Mouse (Mus musculus): Measurements from ENCODE around the gene Gramd1a. TPM values are rescaled to one million over a fixed set of nuclear protein-coding genes. Genes with fewer than 3 reads are reported as not detected.

Gene Gramd1a
- polyA plus RNA-seq, 1 experiment from 2014 or later = 212 TPM

DNA sequence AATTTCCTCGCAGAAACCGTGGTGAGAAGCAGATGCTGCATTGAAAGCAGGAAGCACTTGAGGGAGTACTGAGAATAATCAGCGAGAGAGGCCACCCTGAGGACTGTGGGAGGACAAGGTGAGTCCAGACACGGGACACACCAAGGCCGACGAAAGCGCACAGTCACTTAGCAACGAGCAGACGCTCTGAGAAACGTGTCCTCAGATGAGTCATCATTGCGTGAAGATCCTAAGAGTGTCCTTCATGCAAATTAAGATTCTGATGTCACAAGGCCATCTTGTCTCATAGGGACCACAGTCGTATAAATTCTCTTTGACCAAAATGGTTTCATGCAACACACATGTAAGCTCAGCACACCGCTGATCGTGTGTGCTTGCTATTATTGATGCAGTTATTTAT, 54.9 kb downstream of the Gramd1a start:
- Histone ChIP-seq H3K27me3 (replicated peaks) (no peaks in the 10 kb centered on the region), H3K9me3 (replicated peaks) (no peaks in the 10 kb centered on the region), H3K36me3 (no peaks in the 10 kb centered on the region), H3K4me3 (replicated peaks) (no peak overlapping the region), H3K9ac (replicated peaks) (no peak overlapping the region), H3K4me2 (no peak overlapping the region), H3K4me1 (peaks cover 3% of the 10 kb centered on the region; the same call in 1 of the 2 replicates), H3K27ac (replicated peaks) (no peak overlapping the region)
- 81% methylated on average over 14 of the region's 14 CpGs for WGBS
- no peak for ATAC-seq (ENCODE audit: low FRiP score)

DNA sequence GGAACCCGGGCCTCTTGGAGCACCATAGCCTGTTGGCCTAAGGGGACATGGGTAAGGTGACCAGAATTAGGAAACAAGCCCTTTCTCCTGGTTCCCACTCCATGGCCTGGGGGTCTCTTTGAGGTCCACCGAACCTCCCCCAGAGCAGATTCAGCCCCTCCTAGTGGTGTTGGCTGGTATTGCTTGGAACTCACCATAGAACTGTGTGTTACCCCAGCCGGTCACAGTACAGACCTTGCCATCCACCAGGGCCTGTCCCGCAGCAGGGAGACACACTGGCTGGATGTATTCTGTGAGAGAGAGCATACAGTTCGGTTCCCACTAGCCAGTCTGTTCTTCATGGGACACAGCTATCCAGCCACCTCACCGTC, 56.1 kb downstream of the Gramd1a start:
- no peak overlapping the region for H3K27ac ChIP-seq (replicated peaks)
- no peak overlapping the region for H3K4me3 ChIP-seq (replicated peaks)
- H3K27me3 ChIP-seq (replicated peaks) = no peaks in the 10 kb centered on the region
- H3K9ac ChIP-seq (replicated peaks) = no peak overlapping the region
- H3K9me3 ChIP-seq (replicated peaks) = no peaks in the 10 kb centered on the region
- peaks cover 3% of the 10 kb centered on the region; the same call in 1 of the 2 replicates for H3K4me1 ChIP-seq
- 78% methylated on average over 6 of the region's 6 CpGs for WGBS
- H3K36me3 ChIP-seq = no peaks in the 10 kb centered on the region
- H3K4me2 ChIP-seq = no peak overlapping the region
- ATAC-seq (ENCODE audit: low FRiP score) = no peak

DNA sequence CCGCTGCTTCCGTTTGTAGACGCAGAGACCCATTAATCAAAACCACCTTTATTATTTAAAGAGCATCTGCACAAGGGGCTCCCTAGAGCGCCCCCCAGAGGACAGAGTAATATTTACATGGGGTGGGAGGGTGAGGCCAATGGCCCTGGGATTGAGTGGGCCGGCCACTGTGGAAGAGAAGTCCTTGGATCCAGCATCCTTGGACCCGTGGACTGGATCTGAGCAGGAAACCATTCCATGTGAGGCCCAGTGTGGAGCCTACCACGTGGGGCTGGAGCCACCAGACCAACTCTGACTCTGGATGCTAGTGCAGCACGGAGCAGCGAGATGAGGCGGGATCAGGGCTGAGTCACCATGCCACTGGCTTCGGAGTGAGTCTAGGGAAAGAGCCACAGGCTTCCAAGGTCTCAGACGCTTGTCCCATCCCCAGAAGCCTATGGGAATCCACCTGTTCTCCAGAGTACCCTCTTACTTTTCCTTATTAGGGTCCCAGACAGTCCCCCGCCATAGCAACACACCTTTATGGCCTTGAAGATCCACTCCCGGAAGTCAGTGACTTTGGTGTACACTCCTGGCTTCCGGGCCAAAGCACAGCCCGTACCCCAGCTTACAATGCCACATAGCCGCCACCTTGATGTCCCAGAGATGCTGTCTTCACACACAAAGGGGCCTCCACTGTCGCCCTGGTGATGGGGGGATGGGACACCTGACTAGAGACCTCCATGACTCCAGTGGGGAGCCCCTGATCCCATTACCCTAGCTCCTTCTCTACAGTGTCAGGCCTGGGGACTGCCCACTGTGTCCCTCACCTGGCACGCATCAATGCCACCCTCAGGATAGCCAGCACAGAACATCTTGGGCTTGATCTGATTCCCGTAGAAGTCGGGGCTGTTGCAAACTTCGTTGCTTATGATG, 56.7 kb downstream of the Gramd1a start:
- Histone ChIP-seq H3K4me2 (no peak overlapping the region), H3K4me3 (replicated peaks) (no peak overlapping the region), H3K36me3 (no peaks in the 10 kb centered on the region), H3K27ac (replicated peaks) (no peak overlapping the region), H3K4me1 (peaks cover 3% of the 10 kb centered on the region; the same call in 1 of the 2 replicates), H3K27me3 (replicated peaks) (no peaks in the 10 kb centered on the region), H3K9ac (replicated peaks) (no peak overlapping the region), H3K9me3 (replicated peaks) (no peaks in the 10 kb centered on the region)
- WGBS = 80% methylated on average over 22 of the region's 22 CpGs
- no peak for ATAC-seq (ENCODE audit: low FRiP score)

- no peaks in the 10 kb centered on the region for H3K27me3 ChIP-seq (replicated peaks)
- peaks cover 3% of the 10 kb centered on the region; the same call in 1 of the 2 replicates for H3K4me1 ChIP-seq
- H3K9me3 ChIP-seq (replicated peaks) = no peaks in the 10 kb centered on the region
- H3K4me3 ChIP-seq (replicated peaks) = peak overlapping the region; percentile 20; the same call in 1 of the 2 replicates
- no peak overlapping the region for H3K9ac ChIP-seq (replicated peaks)
- ATAC-seq (ENCODE audit: low FRiP score) = peak; percentile 88
- no peak overlapping the region for H3K27ac ChIP-seq (replicated peaks)
- no peaks in the 10 kb centered on the region for H3K36me3 ChIP-seq
- WGBS = 46% methylated on average over 20 of the region's 20 CpGs
- H3K4me2 ChIP-seq = peak overlapping the region; percentile 52
Observed at GRCm38 (mm10) chr7:31097583-31098248, 58.0 kb downstream of the Gramd1a start.

DNA sequence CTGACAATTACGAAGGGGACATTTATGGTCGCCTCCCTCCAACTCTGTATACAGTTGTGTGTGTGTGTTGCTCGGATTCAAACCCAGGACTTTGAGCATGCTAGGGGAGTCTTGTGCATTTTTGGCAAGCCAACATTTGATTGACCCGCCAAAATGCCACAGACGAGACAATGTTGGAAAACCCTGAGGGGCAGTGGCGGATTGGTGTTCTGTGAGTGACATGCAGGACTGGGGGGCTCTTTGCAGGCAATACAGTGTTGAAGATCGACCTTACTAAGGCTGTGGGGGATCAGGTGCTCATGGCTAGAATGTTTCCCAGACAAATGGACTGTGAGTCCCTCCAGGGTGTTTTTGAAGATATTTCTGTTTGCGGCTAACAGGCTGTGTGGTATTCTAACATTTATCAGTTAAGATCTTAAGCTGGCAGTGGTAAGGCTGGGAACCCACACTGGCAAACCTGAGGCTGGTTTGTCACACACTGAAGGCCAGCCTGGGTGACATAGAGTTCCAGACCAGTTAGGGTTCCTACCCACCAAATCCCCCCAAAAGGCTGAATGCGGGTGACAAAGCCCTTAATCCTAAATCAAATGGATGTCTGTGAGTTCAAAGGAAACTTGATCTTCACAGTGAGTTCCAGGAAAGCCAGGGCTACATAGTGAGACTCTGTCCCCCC, 58.7 kb downstream of the Gramd1a start:
- H3K4me3 ChIP-seq (replicated peaks) = no peak overlapping the region
- WGBS = 76% methylated on average over 9 of the region's 9 CpGs

DNA sequence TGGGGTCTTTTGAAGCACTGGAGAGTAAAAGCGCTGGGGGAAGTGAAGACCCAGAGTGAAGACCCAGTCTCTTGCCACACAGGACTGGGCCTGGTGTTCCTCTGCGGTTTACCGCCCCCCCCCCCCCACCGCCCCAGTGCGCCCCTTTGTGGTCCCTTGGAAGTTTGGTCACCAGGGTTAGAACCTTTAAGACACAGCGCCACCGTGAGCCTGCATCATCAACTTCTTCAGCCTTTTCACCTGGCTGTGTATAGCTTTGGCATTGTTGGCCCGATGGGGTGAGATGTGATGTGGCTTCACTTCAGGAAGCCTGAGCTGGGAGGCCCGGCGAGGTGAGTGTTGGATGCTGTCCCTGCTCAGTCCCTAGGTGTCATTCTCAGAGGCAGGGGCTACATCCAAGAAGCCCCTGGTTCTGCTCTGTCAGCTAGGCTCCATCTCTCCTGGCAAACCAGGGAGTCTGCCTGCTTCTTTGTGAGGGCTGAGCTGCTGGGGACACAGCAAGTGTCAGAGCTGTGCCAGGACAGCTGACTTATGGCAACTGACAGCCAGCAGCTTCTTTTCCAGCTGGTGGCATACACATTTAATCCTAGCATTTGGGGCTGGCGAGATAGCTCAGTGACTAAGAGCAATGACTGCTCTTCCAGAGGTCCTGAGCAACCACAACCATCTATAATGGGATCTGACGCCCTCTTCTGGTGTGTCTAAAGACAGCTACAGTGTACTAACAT, 60.8 kb downstream of the Gramd1a start:
- Histone ChIP-seq H3K27ac (replicated peaks) (no peak overlapping the region), H3K4me2 (no peak overlapping the region), H3K4me1 (peaks cover 3% of the 10 kb centered on the region; the same call in 1 of the 2 replicates), H3K4me3 (replicated peaks) (no peak overlapping the region), H3K9ac (replicated peaks) (no peak overlapping the region), H3K27me3 (replicated peaks) (no peaks in the 10 kb centered on the region), H3K36me3 (no peaks in the 10 kb centered on the region), H3K9me3 (replicated peaks) (no peaks in the 10 kb centered on the region)
- 34% methylated on average over 12 of the region's 12 CpGs for WGBS
- no peak for ATAC-seq (ENCODE audit: low FRiP score)

More for the DNA sequence above, 58.7 kb downstream of the Gramd1a start:
- ATAC-seq (ENCODE audit: low FRiP score) = no peak
- Histone ChIP-seq H3K27ac (replicated peaks) (no peak overlapping the region), H3K36me3 (no peaks in the 10 kb centered on the region), H3K9ac (replicated peaks) (no peak overlapping the region), H3K4me1 (peaks cover 3% of the 10 kb centered on the region; the same call in 1 of the 2 replicates), H3K27me3 (replicated peaks) (no peaks in the 10 kb centered on the region), H3K4me2 (no peak overlapping the region), H3K9me3 (replicated peaks) (no peaks in the 10 kb centered on the region)

GRCm38 (mm10) chr7:31089721-31090120, 66.0 kb downstream of the Gramd1a start:
- Histone ChIP-seq H3K4me1 (peaks cover 5% of the 10 kb centered on the region; the same call in 1 of the 2 replicates), H3K27ac (replicated peaks) (no peak overlapping the region), H3K9ac (replicated peaks) (no peak overlapping the region), H3K4me2 (no peak overlapping the region), H3K9me3 (replicated peaks) (no peaks in the 10 kb centered on the region), H3K4me3 (replicated peaks) (no peak overlapping the region), H3K27me3 (replicated peaks) (no peaks in the 10 kb centered on the region), H3K36me3 (no peaks in the 10 kb centered on the region)
- WGBS = 84% methylated on average over 2 of the region's 2 CpGs
- ATAC-seq (ENCODE audit: low FRiP score) = no peak

DNA sequence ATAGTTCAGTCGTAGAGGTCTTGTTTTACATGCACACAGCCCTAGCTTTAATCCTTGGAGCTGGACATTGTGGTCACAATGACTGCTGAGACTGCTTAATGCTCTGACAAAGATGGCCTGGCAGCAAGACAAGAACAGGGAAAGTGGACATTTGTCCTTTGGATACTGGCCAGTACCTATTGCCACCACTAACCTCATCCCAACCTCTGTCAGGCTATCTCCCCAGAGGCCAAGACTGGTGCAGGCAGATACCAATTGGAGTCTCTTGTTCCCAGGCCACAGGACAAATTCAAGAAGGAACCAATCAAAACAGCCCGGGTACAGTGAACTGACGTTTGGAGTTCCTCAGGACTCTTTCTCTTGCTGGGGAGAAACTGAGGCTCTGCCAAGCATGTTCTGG, 67.5 kb downstream of the Gramd1a start:
- WGBS = 77% methylated on average over 3 of the region's 3 CpGs
- no peaks in the 10 kb centered on the region for H3K36me3 ChIP-seq
- H3K27me3 ChIP-seq (replicated peaks) = no peaks in the 10 kb centered on the region
- no peak overlapping the region for H3K4me2 ChIP-seq
- no peak overlapping the region for H3K4me3 ChIP-seq (replicated peaks)
- no peak for ATAC-seq (ENCODE audit: low FRiP score)
- no peaks in the 10 kb centered on the region for H3K9me3 ChIP-seq (replicated peaks)
- no peak overlapping the region for H3K9ac ChIP-seq (replicated peaks)
- no peak overlapping the region for H3K27ac ChIP-seq (replicated peaks)
- peaks cover 5% of the 10 kb centered on the region; the same call in 1 of the 2 replicates for H3K4me1 ChIP-seq

DNA sequence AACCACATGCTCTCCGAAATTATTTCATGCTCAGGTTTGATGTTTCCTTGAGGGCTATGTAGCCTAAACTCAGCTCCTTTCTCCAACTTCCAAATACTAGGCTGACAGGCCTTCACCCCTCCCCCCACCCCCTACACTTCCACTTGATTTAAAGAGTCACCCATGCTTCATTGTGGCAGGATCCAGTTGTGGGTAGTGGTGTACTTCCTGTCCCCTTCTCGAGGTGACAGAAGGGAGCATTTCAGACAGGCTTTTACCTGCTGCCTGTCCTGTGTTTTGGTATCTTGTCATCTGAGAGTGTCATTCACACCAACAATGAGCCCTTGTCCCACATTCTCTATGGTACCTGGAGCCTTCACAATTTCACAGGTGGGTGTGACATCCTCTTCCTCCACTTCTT, 68.4 kb downstream of the Gramd1a start:
- WGBS = 66% methylated on average over 2 of the region's 2 CpGs
- H3K36me3 ChIP-seq = no peaks in the 10 kb centered on the region
- H3K27me3 ChIP-seq (replicated peaks) = no peaks in the 10 kb centered on the region
- H3K4me3 ChIP-seq (replicated peaks) = no peak overlapping the region
- H3K4me1 ChIP-seq = peaks cover 5% of the 10 kb centered on the region; the same call in 1 of the 2 replicates
- H3K9me3 ChIP-seq (replicated peaks) = no peaks in the 10 kb centered on the region
- H3K9ac ChIP-seq (replicated peaks) = no peak overlapping the region
- ATAC-seq (ENCODE audit: low FRiP score) = no peak
- no peak overlapping the region for H3K4me2 ChIP-seq
- no peak overlapping the region for H3K27ac ChIP-seq (replicated peaks)

- WGBS = 96% methylated on average over 9 of the region's 9 CpGs
- no peak overlapping the region for H3K4me2 ChIP-seq
- H3K4me1 ChIP-seq = peaks cover 5% of the 10 kb centered on the region; the same call in 1 of the 2 replicates
- no peaks in the 10 kb centered on the region for H3K9me3 ChIP-seq (replicated peaks)
- no peaks in the 10 kb centered on the region for H3K36me3 ChIP-seq
- H3K4me3 ChIP-seq (replicated peaks) = no peak overlapping the region
- H3K9ac ChIP-seq (replicated peaks) = no peak overlapping the region
- H3K27ac ChIP-seq (replicated peaks) = no peak overlapping the region
- no peaks in the 10 kb centered on the region for H3K27me3 ChIP-seq (replicated peaks)
- no peak for ATAC-seq (ENCODE audit: low FRiP score)
Observed at GRCm38 (mm10) chr7:31086175-31086755, 69.4 kb downstream of the Gramd1a start.

DNA sequence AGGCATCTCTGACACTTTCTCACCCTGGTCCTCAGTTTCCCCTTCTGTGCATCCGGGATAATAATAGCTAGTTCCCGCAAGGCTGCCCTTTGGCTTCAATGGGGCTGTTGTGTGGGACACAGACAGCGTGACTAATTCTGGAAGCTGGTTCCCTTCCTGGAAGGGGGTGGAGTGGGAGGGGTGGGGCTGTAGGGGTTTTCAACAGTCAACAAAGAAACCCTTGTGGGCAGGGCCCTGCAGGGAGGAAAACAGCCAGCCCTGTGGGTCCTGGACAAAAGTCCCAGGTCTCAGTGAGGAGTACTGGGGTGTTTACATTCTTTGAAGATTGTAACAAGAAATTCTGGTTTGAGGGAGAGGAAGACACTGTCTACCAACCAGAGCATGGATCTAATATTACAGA, 70.5 kb downstream of the Gramd1a start:
- ATAC-seq (ENCODE audit: low FRiP score) = no peak
- WGBS = 21% methylated on average over 3 of the region's 3 CpGs

More for the DNA sequence above, 70.5 kb downstream of the Gramd1a start:
- no peak overlapping the region for H3K4me2 ChIP-seq
- no peak overlapping the region for H3K27ac ChIP-seq (replicated peaks)
- no peaks in the 10 kb centered on the region for H3K36me3 ChIP-seq
- H3K4me1 ChIP-seq = peaks cover 5% of the 10 kb centered on the region; the same call in 1 of the 2 replicates
- H3K9ac ChIP-seq (replicated peaks) = no peak overlapping the region
- no peak overlapping the region for H3K4me3 ChIP-seq (replicated peaks)
- no peaks in the 10 kb centered on the region for H3K9me3 ChIP-seq (replicated peaks)
- no peaks in the 10 kb centered on the region for H3K27me3 ChIP-seq (replicated peaks)

Measured in neural tube, embryonic 15.5 days (tissue).